Mouse (Mus musculus): ENCODE results near the gene Add3. TPM values are rescaled to one million over a fixed set of nuclear protein-coding genes. Genes with fewer than 3 reads are reported as not detected.
A peak's percentile ranks its signal among the peaks of the same experiment; 100 is the strongest.

Gene Add3
- 100 to 1,000 TPM; 125 to 129 TPM for total RNA-seq (2021)
- long read RNA-seq, experiment 1, full-length matches to known transcripts: 53 of 70 reads
- long read RNA-seq, experiment 1, partial matches to known transcripts: 8 of 70 reads
- long read RNA-seq, experiment 1, other reads (novel, unspliced or antisense): 9 of 70 reads
- long read RNA-seq, experiment 2, full-length matches to known transcripts: 79 of 100 reads
- long read RNA-seq, experiment 2, partial matches to known transcripts: 8 of 100 reads
- long read RNA-seq, experiment 2, other reads (novel, unspliced or antisense): 13 of 100 reads

GRCm38 (mm10) chr19:53140044-53140803 lies at the start of gene Add3:
Add3 (plus strand) TSS chr19:53140443.
- no peak for TF ChIP-seq CTCF (conservative IDR thresholded peaks at IDR 0.05)
- Histone ChIP-seq H3K4me3 (peak within 1 kb of the TSS; percentile 64), H3K27ac (peak within 1 kb of the TSS; percentile 98)
- peak; percentile 50 to 59 for DNase-seq (ENCODE audit: low spot score in 2 of 2)

DNA sequence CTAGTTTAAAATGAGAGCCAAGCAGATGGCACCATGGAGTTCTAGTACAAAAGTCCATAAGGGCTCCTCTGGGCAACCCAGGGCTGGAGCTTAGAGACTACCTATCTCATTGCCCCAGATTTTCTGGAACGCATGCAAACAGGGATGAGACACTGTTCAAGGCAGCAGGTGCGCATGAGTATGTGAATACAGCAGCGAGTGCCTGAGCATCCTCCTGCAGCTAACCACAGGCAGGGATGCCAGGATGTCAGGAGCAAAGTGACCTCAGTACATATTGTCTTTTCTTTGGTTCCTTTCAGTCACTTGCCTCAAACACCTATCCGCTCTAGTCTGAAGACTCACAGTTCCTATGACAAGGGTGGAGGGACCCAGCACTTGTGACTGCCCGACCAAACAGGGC lies 49.6 kb upstream of the Add3 start:
- Histone ChIP-seq H3K4me3 (no peak overlapping the region), H3K27ac (no peak overlapping the region)
- TF ChIP-seq CTCF (conservative IDR thresholded peaks at IDR 0.05): no peak
- DNase-seq (ENCODE audit: low spot score in 2 of 2): no peak

GRCm38 (mm10) chr19:53092251-53092650 lies 48.0 kb upstream of the Add3 start:
- DNase-seq (ENCODE audit: low spot score in 2 of 2): no peak
- Histone ChIP-seq H3K27ac (no peak overlapping the region), H3K4me3 (no peak overlapping the region)
- TF ChIP-seq CTCF (conservative IDR thresholded peaks at IDR 0.05): no peak

- Histone ChIP-seq H3K27ac (no peak overlapping the region), H3K4me3 (no peak overlapping the region)
- DNase-seq (ENCODE audit: low spot score in 2 of 2): no peak
- no peak for TF ChIP-seq CTCF (conservative IDR thresholded peaks at IDR 0.05)
Measured at GRCm38 (mm10) chr19:53093294-53093693, 46.9 kb upstream of the Add3 start.

GRCm38 (mm10) chr19:53094684-53095083 lies 45.6 kb upstream of the Add3 start:
- H3K27ac ChIP-seq: no peak overlapping the region
- H3K4me3 ChIP-seq: no peak overlapping the region
- no peak for TF ChIP-seq CTCF (conservative IDR thresholded peaks at IDR 0.05)
- no peak for DNase-seq (ENCODE audit: low spot score in 2 of 2)

DNA sequence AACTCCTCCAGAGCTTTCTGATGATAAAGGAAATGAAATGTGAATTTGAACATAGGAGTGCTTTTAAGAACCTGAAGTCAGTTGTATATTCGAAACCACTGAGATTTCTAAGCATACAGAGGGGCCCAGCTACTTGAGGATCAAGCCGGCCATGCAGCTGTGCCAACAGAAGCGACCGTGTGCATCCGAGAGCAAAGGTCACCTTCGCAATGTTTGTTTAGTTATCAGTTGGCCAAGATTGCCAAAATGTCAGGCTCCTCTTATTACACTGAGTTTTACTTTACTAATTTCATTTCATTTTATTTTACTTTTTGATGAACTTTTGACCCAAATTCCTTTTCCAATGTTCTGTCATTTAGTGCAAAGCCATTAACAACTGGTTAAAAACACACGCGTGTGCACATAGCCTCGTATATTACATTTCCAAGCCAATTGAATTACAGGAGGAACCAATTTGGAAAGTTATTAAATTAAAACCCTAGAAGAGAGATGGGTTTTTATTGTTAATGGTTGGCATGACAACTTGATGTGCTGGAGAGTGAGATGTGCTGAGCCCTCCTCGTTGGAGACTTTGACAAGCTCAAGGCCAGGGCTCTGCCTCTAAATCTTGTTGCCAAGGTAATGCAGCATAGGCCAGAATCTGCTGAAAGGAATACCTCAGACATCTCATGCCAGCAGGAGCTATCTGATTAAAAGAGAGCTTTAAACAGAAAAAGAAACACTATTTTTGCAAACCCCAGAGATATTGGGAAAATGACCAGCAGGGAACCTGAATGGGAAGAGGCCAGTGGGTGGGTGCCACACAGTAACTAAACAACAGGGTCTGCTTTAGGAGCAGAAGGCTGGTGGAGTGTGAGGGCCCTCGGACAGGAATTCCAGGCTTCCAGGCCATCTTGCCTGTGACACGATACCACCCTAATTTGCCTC lies 38.6 kb upstream of the Add3 start:
- Histone ChIP-seq H3K27ac (0 out of 2 replicates have a peak overlapping the region, but pooled peaks have one; percentile 20), H3K4me3 (no peak overlapping the region)
- no peak for TF ChIP-seq CTCF (conservative IDR thresholded peaks at IDR 0.05)
- no peak for DNase-seq (ENCODE audit: low spot score in 2 of 2)

GRCm38 (mm10) chr19:53105374-53106090 lies 34.7 kb upstream of the Add3 start:
- no peak for DNase-seq (ENCODE audit: low spot score in 2 of 2)
- no peak for TF ChIP-seq CTCF (conservative IDR thresholded peaks at IDR 0.05)
- no peak overlapping the region for H3K27ac ChIP-seq
- H3K4me3 ChIP-seq: no peak overlapping the region

DNA sequence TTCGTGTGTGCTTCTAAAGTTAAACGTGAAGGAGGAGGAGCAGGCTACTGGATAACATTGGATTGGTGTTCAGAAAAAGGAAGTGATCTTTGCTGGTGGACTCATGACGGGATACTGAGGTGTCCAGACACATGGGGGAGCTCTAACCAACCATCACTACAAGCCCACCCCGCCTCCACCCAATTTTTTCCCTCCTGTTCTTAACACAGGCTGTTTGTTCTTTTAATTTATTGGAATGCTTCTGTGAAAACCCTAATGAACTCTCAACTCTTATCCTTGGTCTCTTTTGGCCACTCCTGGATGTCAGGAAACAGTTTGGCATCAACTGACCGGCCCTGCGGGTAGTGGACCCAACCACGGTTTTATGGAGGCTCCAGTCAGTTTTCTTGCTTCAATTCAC lies 33.3 kb upstream of the Add3 start:
- DNase-seq (ENCODE audit: low spot score in 2 of 2): peak; percentile 51 to 60
- Histone ChIP-seq H3K4me3 (no peak overlapping the region), H3K27ac (peak overlapping the region; percentile 81)
- TF ChIP-seq CTCF (conservative IDR thresholded peaks at IDR 0.05): peak; percentile 70

DNA sequence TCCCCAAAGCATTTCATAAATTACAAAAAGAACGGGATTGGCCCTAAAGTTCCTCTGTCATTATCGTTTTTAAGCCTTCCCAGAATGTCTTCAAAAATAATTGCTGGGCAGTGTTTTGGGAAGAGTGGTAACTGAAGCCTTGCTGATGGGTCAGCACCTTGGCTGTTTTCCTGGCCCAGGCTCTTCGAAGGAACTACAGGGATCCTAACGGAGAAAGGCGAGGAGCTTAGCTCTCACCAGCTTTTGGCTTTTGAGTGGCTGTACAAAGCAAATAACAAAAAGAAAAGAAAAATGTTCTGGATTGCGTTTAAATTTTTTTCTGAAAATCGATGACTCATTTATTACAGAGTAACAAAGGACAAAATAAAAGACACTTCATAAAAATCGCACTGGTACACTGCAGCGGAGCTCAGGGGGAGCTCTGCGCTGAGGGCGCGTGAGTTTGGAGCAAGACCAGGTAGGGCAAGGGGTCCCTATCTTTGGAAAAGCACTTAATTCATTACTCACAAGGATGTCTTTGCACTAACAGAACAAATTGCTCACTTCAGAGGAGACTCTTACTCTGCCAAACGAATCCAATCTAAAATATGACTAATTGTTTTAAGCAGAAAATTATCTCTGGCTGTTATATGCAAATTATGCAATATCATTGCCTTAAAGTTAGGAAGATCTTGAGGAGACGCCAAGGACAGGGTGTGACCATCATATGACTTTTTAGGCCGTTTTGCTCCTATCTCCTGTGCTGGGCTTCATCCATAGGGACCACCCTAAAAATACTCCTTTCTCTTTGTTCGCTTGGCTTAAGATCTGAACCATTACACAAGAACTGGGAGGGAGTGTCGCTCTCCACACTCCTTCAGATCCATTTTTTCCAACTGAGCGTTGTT lies 32.6 kb upstream of the Add3 start:
- H3K27ac ChIP-seq: peak overlapping the region; percentile 81
- no peak for DNase-seq (ENCODE audit: low spot score in 2 of 2)
- H3K4me3 ChIP-seq: no peak overlapping the region; the same call in 1 of the 2 replicates
- TF ChIP-seq CTCF (conservative IDR thresholded peaks at IDR 0.05): no peak

DNA sequence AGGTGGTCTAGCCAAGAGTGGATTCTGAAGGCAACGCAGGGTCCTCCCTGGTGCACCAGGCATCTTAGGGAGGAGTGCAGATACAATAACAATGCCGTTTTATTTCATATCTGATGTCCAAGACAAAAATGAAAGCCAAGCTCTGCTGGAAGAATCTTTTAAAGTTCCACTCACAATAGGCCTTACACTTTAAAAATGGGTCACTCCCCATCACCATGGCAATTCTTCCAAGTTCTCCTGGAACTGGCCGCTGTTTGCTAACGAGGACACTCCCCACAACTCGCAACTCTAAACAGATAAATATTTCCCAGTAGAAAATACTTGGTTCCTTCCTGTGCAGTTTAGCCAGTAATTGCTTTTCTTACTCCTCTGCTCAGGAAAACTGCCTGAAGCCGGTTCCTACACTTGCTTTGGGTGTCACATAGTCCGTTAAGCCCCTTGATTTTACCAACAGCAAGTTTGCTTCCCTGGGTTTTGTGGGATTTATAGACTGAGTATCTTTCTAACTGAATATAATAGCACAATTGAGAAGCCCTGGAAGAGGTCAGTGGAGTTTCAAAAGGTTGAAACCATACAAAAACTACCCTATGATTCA lies 28.1 kb upstream of the Add3 start:
- DNase-seq (ENCODE audit: low spot score in 2 of 2): peak in 1 of 2 experiments; percentile 45
- no peak overlapping the region for H3K4me3 ChIP-seq
- TF ChIP-seq CTCF (conservative IDR thresholded peaks at IDR 0.05): no peak
- H3K27ac ChIP-seq: peak overlapping the region; percentile 86

DNA sequence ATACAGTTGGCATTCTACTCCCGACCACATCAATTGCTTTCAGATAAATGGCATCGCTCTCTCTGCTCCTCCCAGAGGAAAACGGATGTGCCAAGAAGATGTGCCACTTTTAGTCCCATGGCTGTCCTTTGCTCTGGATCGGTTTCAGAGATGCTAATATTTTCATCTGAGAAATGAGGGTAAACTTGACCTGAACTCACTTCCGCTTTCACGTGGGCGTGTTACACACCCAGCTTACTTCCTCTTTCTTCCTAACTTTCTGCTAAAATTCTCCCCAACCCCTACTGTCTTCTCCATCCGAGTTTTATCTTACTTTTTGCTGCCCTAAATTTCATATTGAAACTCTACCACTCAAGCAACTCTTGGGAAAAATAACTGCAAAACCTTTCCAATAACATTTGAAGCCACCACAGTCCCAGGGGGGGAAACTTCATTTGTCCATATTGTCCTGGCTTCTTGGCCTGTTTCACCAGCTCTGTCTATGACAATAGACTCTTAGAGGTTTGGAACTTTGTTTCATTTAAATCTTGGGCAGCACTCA lies 20.9 kb upstream of the Add3 start:
- Histone ChIP-seq H3K27ac (peak overlapping the region; percentile 5; the same call in 1 of the 2 replicates), H3K4me3 (no peak overlapping the region)
- no peak for TF ChIP-seq CTCF (conservative IDR thresholded peaks at IDR 0.05)
- no peak for DNase-seq (ENCODE audit: low spot score in 2 of 2)

All from layer of hippocampus, adult 2 months (tissue).